Mouse (Mus musculus): ENCODE data around the gene Phldb2. TPM values are rescaled to one million over a fixed set of nuclear protein-coding genes. Genes with fewer than 3 reads are reported as not detected.

Gene Phldb2
- polyA plus RNA-seq, 1 experiment, result 4.7 TPM

GRCm38 (mm10) chr16:45780001-45780400 lies 173.4 kb downstream of the Phldb2 start:
- no peak overlapping the region for H3K4me3 ChIP-seq (replicated peaks; ENCODE audit: insufficient read depth, low read depth, low read length)
- no peak for TF ChIP-seq POLR2A (IDR thresholded peaks at IDR 0.05; ENCODE audit: borderline replicate concordance, insufficient read depth, low read length)
- no peak for DNase-seq
- no peaks in the 10 kb centered on the region for H3K27me3 ChIP-seq (ENCODE audit: control insufficient read depth, insufficient read depth, low read length)
- WGBS, result 67% methylated on average over 6 of the region's 6 CpGs
- H3K4me1 ChIP-seq (ENCODE audit: control insufficient read depth, insufficient read depth, low read length), result no peaks in the 10 kb centered on the region
- no peak overlapping the region for H3K27ac ChIP-seq (ENCODE audit: insufficient read depth, low read length)

GRCm38 (mm10) chr16:45774813-45775212 lies 178.6 kb downstream of the Phldb2 start:
- H3K27ac ChIP-seq (ENCODE audit: insufficient read depth, low read length), result no peak overlapping the region
- 81% methylated on average over 5 of the region's 5 CpGs for WGBS
- H3K27me3 ChIP-seq (ENCODE audit: control insufficient read depth, insufficient read depth, low read length), result no peaks in the 10 kb centered on the region
- TF ChIP-seq CTCF (IDR thresholded peaks at IDR 0.05; ENCODE audit: borderline replicate concordance, insufficient read depth, low read depth, low read length) (no peak), POLR2A (IDR thresholded peaks at IDR 0.05; ENCODE audit: borderline replicate concordance, insufficient read depth, low read length) (no peak)
- no peak for DNase-seq
- H3K4me3 ChIP-seq (replicated peaks; ENCODE audit: insufficient read depth, low read depth, low read length), result no peak overlapping the region
- H3K4me1 ChIP-seq (ENCODE audit: control insufficient read depth, insufficient read depth, low read length), result peaks cover 9% of the 10 kb centered on the region; the same call in 1 of the 2 replicates

GRCm38 (mm10) chr16:45770914-45771313 lies 182.5 kb downstream of the Phldb2 start:
- TF ChIP-seq POLR2A (IDR thresholded peaks at IDR 0.05; ENCODE audit: borderline replicate concordance, insufficient read depth, low read length) (no peak), CTCF (IDR thresholded peaks at IDR 0.05; ENCODE audit: borderline replicate concordance, insufficient read depth, low read depth, low read length) (no peak)
- Histone ChIP-seq H3K4me1 (ENCODE audit: control insufficient read depth, insufficient read depth, low read length) (peaks cover 19% of the 10 kb centered on the region; the same call in 1 of the 2 replicates), H3K4me3 (replicated peaks; ENCODE audit: insufficient read depth, low read depth, low read length) (no peak overlapping the region), H3K27me3 (ENCODE audit: control insufficient read depth, insufficient read depth, low read length) (no peaks in the 10 kb centered on the region), H3K27ac (ENCODE audit: insufficient read depth, low read length) (no peak overlapping the region)
- WGBS, result 22% methylated on average over 6 of the region's 6 CpGs
- peak in 1 of 2 experiments; percentile 33 for DNase-seq

GRCm38 (mm10) chr16:45767853-45768640 lies 185.4 kb downstream of the Phldb2 start:
- DNase-seq, result peak; percentile 82 to 95
- 5% methylated on average over 10 of the region's 10 CpGs for WGBS
- Histone ChIP-seq H3K27ac (ENCODE audit: insufficient read depth, low read length) (peak overlapping the region; percentile 97), H3K4me1 (ENCODE audit: control insufficient read depth, insufficient read depth, low read length) (peaks cover 19% of the 10 kb centered on the region; the same call in 1 of the 2 replicates), H3K4me3 (replicated peaks; ENCODE audit: insufficient read depth, low read depth, low read length) (no peak overlapping the region), H3K27me3 (ENCODE audit: control insufficient read depth, insufficient read depth, low read length) (no peaks in the 10 kb centered on the region)
- TF ChIP-seq CTCF (IDR thresholded peaks at IDR 0.05; ENCODE audit: borderline replicate concordance, insufficient read depth, low read depth, low read length) (no peak), POLR2A (IDR thresholded peaks at IDR 0.05; ENCODE audit: borderline replicate concordance, insufficient read depth, low read length) (0 out of 2 replicates have a peak, but pooled peaks have one; percentile 25)

- peak in 1 of 2 experiments; percentile 16 for DNase-seq
- no peak for TF ChIP-seq POLR2A (IDR thresholded peaks at IDR 0.05; ENCODE audit: borderline replicate concordance, insufficient read depth, low read length)
- no peak for TF ChIP-seq CTCF (IDR thresholded peaks at IDR 0.05; ENCODE audit: borderline replicate concordance, insufficient read depth, low read depth, low read length)
- no peaks in the 10 kb centered on the region for H3K27me3 ChIP-seq (ENCODE audit: control insufficient read depth, insufficient read depth, low read length)
- WGBS, result 44% methylated on average over 4 of the region's 4 CpGs
- peaks cover 19% of the 10 kb centered on the region; the same call in 1 of the 2 replicates for H3K4me1 ChIP-seq (ENCODE audit: control insufficient read depth, insufficient read depth, low read length)
- no peak overlapping the region for H3K4me3 ChIP-seq (replicated peaks; ENCODE audit: insufficient read depth, low read depth, low read length)
- H3K27ac ChIP-seq (ENCODE audit: insufficient read depth, low read length), result peak overlapping the region; percentile 45; the same call in 1 of the 2 replicates
These were observed 186.0 kb downstream of the Phldb2 start for GRCm38 (mm10) chr16:45767434-45767833.

- TF ChIP-seq CTCF (IDR thresholded peaks at IDR 0.05; ENCODE audit: borderline replicate concordance, insufficient read depth, low read depth, low read length), result no peak
- no peak for TF ChIP-seq POLR2A (IDR thresholded peaks at IDR 0.05; ENCODE audit: borderline replicate concordance, insufficient read depth, low read length)
- no peaks in the 10 kb centered on the region for H3K27me3 ChIP-seq (ENCODE audit: control insufficient read depth, insufficient read depth, low read length)
- 76% methylated on average over 7 of the region's 7 CpGs for WGBS
- no peak overlapping the region for H3K4me3 ChIP-seq (replicated peaks; ENCODE audit: insufficient read depth, low read depth, low read length)
- DNase-seq, result no peak
- H3K27ac ChIP-seq (ENCODE audit: insufficient read depth, low read length), result no peak overlapping the region
- peaks cover 18% of the 10 kb centered on the region; the same call in 1 of the 2 replicates for H3K4me1 ChIP-seq (ENCODE audit: control insufficient read depth, insufficient read depth, low read length)
These were observed 187.4 kb downstream of the Phldb2 start for GRCm38 (mm10) chr16:45765801-45766494.

- TF ChIP-seq POLR2A (IDR thresholded peaks at IDR 0.05; ENCODE audit: borderline replicate concordance, insufficient read depth, low read length) (no peak), CTCF (IDR thresholded peaks at IDR 0.05; ENCODE audit: borderline replicate concordance, insufficient read depth, low read depth, low read length) (no peak)
- WGBS, result 88% methylated on average over 3 of the region's 3 CpGs
- Histone ChIP-seq H3K27ac (ENCODE audit: insufficient read depth, low read length) (no peak overlapping the region), H3K27me3 (ENCODE audit: control insufficient read depth, insufficient read depth, low read length) (no peaks in the 10 kb centered on the region), H3K4me3 (replicated peaks; ENCODE audit: insufficient read depth, low read depth, low read length) (no peak overlapping the region), H3K4me1 (ENCODE audit: control insufficient read depth, insufficient read depth, low read length) (peaks cover 11% of the 10 kb centered on the region; the same call in 1 of the 2 replicates)
- no peak for DNase-seq
These were observed 188.3 kb downstream of the Phldb2 start for GRCm38 (mm10) chr16:45765102-45765501.

Data from cerebellum, adult 2 months (tissue).